Mouse (Mus musculus) forebrain, postnatal 0 days (tissue): ENCODE data around the gene Tysnd1. TPM values are rescaled to one million over a fixed set of nuclear protein-coding genes. Genes with fewer than 3 reads are reported as not detected.

ENCODE experiments used
- ATAC-seq: fragments of 200-750 bp; cut with Nextera tagmentation; 2 replicates; pipeline ENCODE4 v1.8.0; 2017; ENCODE audit warnings: mild to moderate bottlenecking, moderate library complexity
- DNase-seq: peaks from one replicate; pipeline ENCODE4 v3.0.0-alpha.2; 2015
- H3K27ac ChIP-seq: fragments of 300-500 bp; sonication (generic); 2 replicates; pipeline ENCODE4 v1.5.1; 2014; ENCODE audit warnings: low read depth, mild to moderate bottlenecking, antibody characterized with exemption, low read length, moderate library complexity, mixed read lengths
- H3K27me3 ChIP-seq: fragments of 300-500 bp; sonication (generic); 2 replicates; pipeline ENCODE4 v1.6.1; 2014; ENCODE audit warnings: mild to moderate bottlenecking, low read length, mixed read lengths; ENCODE audit not compliant: insufficient read depth
- H3K36me3 ChIP-seq: fragments of 300-500 bp; sonication (generic); 2 replicates; pipeline ENCODE4 v1.6.1; 2014; ENCODE audit warnings: mild to moderate bottlenecking, moderate library complexity; ENCODE audit not compliant: insufficient read depth
- H3K4me1 ChIP-seq: fragments of 300-500 bp; sonication (generic); 2 replicates; pipeline ENCODE4 v1.6.1; 2014; ENCODE audit warnings: antibody characterized with exemption; ENCODE audit not compliant: insufficient read depth
- H3K4me2 ChIP-seq: fragments of 300-500 bp; sonication (generic); 2 replicates; pipeline ENCODE4 v1.6.1; 2014; ENCODE audit warnings: low read depth, mild to moderate bottlenecking, moderate library complexity
- H3K4me3 ChIP-seq: fragments of 300-500 bp; sonication (generic); 2 replicates; pipeline ENCODE4 v1.5.1; 2014; ENCODE audit warnings: low read depth, low read length, mixed read lengths
- H3K9ac ChIP-seq: fragments of 300-500 bp; sonication (generic); 2 replicates; pipeline ENCODE4 v1.6.1; 2014; ENCODE audit warnings: mild to moderate bottlenecking
- H3K9me3 ChIP-seq: fragments of 300-500 bp; sonication (generic); 2 replicates; pipeline ENCODE4 v1.6.1; 2016; ENCODE audit warnings: low read length
- CTCF ChIP-seq: sonication (generic); IDR thresholded peaks from 2 replicates; pipeline ENCODE4 v1.5.1; 2016; ENCODE audit warnings: antibody characterized with exemption, control low read depth, low read depth
- WGBS: fragments of 180-500 bp; shearing (Covaris S2); extraction: QIAGEN DNeasy Blood & Tissue Kit; methylation state at CpG from one replicate; pipeline ENCODE4 v1.1.7; 2014; 5-methylcytosine and 5-hydroxymethylcytosine counted together
- polyA plus RNA-seq: library from polyadenylated mRNA; unstranded; fragments of >200 nt; fragmentation: Nextera tagmentation; extraction: Ambion mirVana; gene quantifications from 2 replicates; pipeline ENCODE4 v1.2.1, GENCODE M21; 2015
- total RNA-seq: library from RNA; depleted of rRNA; stranded (reverse); fragments of >200 nt; gene quantifications from 2 replicates; pipeline ENCODE4 v1.2.3, GENCODE M21; 2014

Gene Tysnd1
- total and polyA plus RNA-seq, 2 experiments from 2014 or later, result 34.4 to 56.8 TPM

- no peak for ATAC-seq
- H3K27me3 ChIP-seq, result no peaks in the 10 kb centered on the region
- H3K4me2 ChIP-seq, result no peak overlapping the region
- no peaks in the 10 kb centered on the region for H3K4me1 ChIP-seq
- no peaks in the 10 kb centered on the region for H3K9me3 ChIP-seq
- WGBS, result 92% methylated on average over 3 of the region's 3 CpGs
- H3K36me3 ChIP-seq, result no peaks in the 10 kb centered on the region
- H3K27ac ChIP-seq, result no peak overlapping the region
- DNase-seq, result no peak
- H3K9ac ChIP-seq, result no peak overlapping the region
- no peak overlapping the region for H3K4me3 ChIP-seq
- TF ChIP-seq CTCF, result no peak
These were observed 26.9 kb downstream of the Tysnd1 start for GRCm38 (mm10) chr10:61722215-61722614.

- Histone ChIP-seq H3K9me3 (no peaks in the 10 kb centered on the region), H3K27ac (no peak overlapping the region), H3K4me2 (no peak overlapping the region), H3K4me1 (no peaks in the 10 kb centered on the region), H3K27me3 (no peaks in the 10 kb centered on the region), H3K4me3 (no peak overlapping the region), H3K36me3 (no peaks in the 10 kb centered on the region), H3K9ac (no peak overlapping the region)
- DNase-seq (no peak), ATAC-seq (no peak)
- WGBS, result 69% methylated on average over 6 of the region's 6 CpGs
- TF ChIP-seq CTCF, result no peak
These were observed 28.0 kb downstream of the Tysnd1 start for GRCm38 (mm10) chr10:61723271-61723670.

DNA sequence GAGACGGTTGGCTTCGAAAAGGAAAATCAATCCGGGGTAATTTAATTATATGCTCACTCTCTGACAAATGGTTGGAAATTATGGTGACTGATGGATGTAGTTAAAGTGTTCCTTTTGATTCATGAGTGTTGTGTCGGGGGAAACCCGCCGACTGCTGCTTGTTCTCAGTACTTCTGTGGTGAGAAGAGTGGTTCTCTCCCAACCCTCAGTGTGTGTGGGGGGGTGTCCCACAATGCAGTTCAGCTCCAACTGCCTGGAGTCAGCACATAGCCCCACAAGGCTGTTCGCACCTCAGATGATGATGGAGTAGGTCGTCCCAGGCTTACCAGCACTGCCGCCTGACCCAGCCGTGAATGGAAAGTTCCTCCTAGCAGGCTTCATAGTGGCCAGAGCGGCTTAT lies 33.9 kb downstream of the Tysnd1 start:
- peak; percentile 48; the same call in 1 of the 2 replicates for ATAC-seq
- no peak for TF ChIP-seq CTCF

DNA sequence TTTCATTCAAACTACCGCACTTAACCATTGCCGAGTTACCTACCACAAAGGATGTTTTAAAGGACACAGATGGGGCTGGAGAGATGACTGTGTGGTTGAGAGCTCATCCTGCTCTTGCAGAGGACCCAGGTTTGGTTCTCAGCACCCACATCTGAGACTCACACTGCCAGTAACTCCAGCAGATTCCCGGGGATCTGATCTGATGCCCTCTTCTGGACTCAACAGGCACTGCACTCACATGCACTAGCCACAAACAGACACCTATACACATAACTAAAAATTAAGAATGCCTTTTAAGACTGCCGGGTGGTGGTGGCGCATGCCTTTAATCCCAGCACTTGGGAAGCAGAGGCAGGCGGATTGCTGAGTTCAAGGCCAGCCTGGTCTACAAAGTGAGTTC lies 34.9 kb downstream of the Tysnd1 start:
- Histone ChIP-seq H3K9me3 (no peaks in the 10 kb centered on the region), H3K36me3 (no peaks in the 10 kb centered on the region), H3K4me3 (no peak overlapping the region), H3K27me3 (no peaks in the 10 kb centered on the region), H3K4me2 (no peak overlapping the region), H3K27ac (no peak overlapping the region), H3K9ac (no peak overlapping the region), H3K4me1 (no peaks in the 10 kb centered on the region)
- DNase-seq, result no peak
- ATAC-seq, result no peak
- 97% methylated on average over 6 of the region's 6 CpGs for WGBS
- TF ChIP-seq CTCF, result no peak

More for the DNA sequence above, 33.9 kb downstream of the Tysnd1 start:
- no peak for DNase-seq
- no peak overlapping the region for H3K4me2 ChIP-seq
- no peak overlapping the region for H3K27ac ChIP-seq
- no peaks in the 10 kb centered on the region for H3K9me3 ChIP-seq
- H3K4me3 ChIP-seq, result no peak overlapping the region
- H3K27me3 ChIP-seq, result no peaks in the 10 kb centered on the region
- 82% methylated on average over 11 of the region's 11 CpGs for WGBS
- H3K36me3 ChIP-seq, result no peaks in the 10 kb centered on the region
- H3K9ac ChIP-seq, result no peak overlapping the region
- H3K4me1 ChIP-seq, result no peaks in the 10 kb centered on the region

DNA sequence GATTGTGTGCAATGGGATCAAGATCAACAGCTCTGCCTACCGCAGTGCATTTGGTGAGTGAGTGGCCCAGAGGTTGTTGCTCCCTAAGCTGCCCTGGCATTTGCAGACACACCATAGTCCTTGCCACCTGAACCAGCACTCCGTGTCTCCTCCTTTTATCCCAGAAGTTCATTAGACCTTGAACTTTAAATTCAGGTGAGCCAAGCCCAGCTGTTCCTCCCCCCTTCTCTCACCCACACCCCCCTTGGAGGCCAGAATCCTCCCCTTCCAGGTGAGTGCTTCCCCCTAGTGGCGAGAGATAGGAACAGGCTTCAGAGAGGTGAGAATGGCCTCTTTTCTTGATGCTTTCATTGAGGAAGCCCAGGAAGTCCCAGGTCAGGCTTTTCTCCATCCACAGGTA lies 39.1 kb downstream of the Tysnd1 start:
- no peak for ATAC-seq

DNA sequence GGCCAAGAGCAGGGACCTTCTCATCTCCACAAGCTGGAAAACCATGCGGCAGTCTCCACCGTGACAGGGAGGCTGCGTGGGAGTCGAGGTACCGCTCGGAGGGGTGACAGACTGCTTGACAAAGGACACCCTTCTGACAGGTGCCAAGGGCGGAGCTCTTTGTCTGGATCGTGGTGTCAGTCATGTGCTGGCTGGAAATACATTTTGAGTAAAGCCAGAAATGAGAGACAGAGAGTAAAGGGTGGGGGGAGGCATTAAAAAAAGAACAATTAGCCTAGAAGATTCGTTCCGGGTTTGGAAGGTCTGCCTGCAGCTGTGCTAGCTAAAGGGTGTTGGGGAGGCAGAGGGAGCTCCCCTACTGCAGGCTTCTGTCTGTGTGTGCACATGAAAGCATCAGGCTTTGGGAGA lies 41.4 kb downstream of the Tysnd1 start:
- 57% methylated on average over 10 of the region's 10 CpGs for whole genome bisulfite sequencing
- Histone ChIP-seq H3K4me2 (no peak overlapping the region), H3K27ac (peak overlapping the region; percentile 81), H3K9me3 (no peaks in the 10 kb centered on the region), H3K27me3 (no peaks in the 10 kb centered on the region), H3K4me1 (no peaks in the 10 kb centered on the region), H3K4me3 (no peak overlapping the region), H3K9ac (no peak overlapping the region), H3K36me3 (peaks cover 38% of the 10 kb centered on the region)
- ATAC-seq (peak; percentile 77), DNase-seq (peak; percentile 64)
- no peak for TF ChIP-seq CTCF

More for the DNA sequence above, 39.1 kb downstream of the Tysnd1 start:
- Histone ChIP-seq H3K9ac (no peak overlapping the region), H3K36me3 (peaks cover 18% of the 10 kb centered on the region), H3K27ac (no peak overlapping the region), H3K27me3 (no peaks in the 10 kb centered on the region), H3K9me3 (no peaks in the 10 kb centered on the region), H3K4me1 (no peaks in the 10 kb centered on the region), H3K4me2 (no peak overlapping the region), H3K4me3 (no peak overlapping the region)
- no peak for DNase-seq
- TF ChIP-seq CTCF, result peak; percentile 76
- 41% methylated on average over 3 of the region's 3 CpGs for WGBS

GRCm38 (mm10) chr10:61737537-61737936 lies 42.2 kb downstream of the Tysnd1 start:
- no peak overlapping the region for H3K4me2 ChIP-seq
- H3K9ac ChIP-seq, result no peak overlapping the region
- H3K4me3 ChIP-seq, result no peak overlapping the region
- H3K36me3 ChIP-seq, result peaks cover 47% of the 10 kb centered on the region
- H3K4me1 ChIP-seq, result no peaks in the 10 kb centered on the region
- DNase-seq, result no peak
- ATAC-seq, result no peak
- H3K27ac ChIP-seq, result peak overlapping the region; percentile 81; the same call in 1 of the 2 replicates
- no peaks in the 10 kb centered on the region for H3K9me3 ChIP-seq
- WGBS, result 89% methylated on average over 1 of the region's 1 CpGs
- no peak for TF ChIP-seq CTCF
- no peaks in the 10 kb centered on the region for H3K27me3 ChIP-seq
